Mouse (Mus musculus) gonadal fat pad, adult 2 months (tissue): ENCODE data around the gene Wfikkn1. TPM values are rescaled to one million over a fixed set of nuclear protein-coding genes. Genes with fewer than 3 reads are reported as not detected.
"Not testable (repeated sequence)": the region's sequence is repeated elsewhere in the genome, so short reads cannot be mapped to it uniquely, and the experiment has no call there.

ENCODE experiments used
- DNase-seq: peaks from one replicate; pipeline ENCODE4 v3.0.0-alpha.2; 2012; ENCODE audit warnings: low read depth
- polyA plus RNA-seq: library from polyadenylated mRNA; depleted of rRNA; stranded (reverse); fragments of >200 nt; gene quantifications from 2 replicates; pipeline ENCODE4 v1.2.3, GENCODE M21; 2012

Gene Wfikkn1
- polyA plus RNA-seq, 1 experiment: 0.95 TPM

DNA sequence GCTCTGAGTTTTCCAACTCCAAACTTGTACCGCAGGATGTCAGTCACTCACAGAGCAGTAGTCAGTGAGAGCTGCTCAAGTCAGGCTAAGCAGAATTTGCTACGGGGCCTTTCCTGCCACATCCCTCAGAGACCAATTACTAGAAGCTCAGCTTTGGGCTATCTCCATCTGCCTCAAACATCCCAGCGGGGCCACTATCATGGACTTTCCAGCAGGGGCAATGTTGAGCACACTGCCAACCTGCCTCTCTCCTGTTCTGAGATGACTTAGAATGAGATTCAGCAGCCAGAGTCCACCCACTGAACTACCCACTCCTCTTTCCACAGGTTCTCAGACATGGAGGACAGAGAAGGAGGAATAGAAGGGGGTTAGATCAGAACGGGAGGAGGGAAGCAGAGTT, 5.0 kb upstream of the Wfikkn1 start:
- DNase-seq: no peak

DNA sequence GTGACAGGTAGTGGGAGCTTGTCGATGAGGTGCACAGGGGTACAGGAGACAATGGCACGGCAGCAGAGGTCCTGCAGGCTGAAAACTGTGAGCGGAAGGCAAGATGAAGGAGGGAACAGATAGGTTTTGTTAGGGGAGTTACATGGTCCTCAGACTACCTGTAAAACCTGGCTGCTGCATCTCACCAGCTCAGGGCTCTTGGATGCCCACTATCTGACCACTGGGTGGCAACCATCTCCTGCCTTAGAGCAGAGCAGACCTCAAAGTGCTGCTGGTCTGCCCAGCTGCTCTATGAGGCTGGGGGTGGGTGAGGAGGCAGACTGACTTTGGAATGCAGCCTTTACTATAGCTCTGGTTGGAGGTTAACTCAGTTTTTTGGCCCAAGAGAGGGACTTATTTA, 3.2 kb upstream of the Wfikkn1 start:
- no peak for DNase-seq

DNA sequence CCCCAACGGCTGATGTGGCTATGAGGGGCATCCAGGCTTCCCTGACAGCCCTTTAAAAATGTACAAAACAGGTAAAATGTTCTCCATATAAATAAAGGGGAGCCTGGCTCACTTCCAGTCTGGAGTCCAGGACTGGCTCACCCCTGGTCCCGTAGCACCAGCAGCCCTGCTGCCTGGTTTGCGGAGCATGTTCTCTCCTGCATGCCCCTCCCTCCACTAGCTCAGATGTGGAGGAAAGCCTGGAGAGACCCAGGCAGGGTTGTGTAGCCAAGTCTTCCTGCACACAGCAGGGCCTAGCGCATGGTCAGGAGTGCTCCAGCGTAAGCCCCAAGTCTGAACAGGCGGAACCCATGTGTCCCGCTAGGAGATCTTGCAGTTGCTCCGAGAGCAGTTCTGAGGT, 2.6 kb upstream of the Wfikkn1 start:
- no peak for DNase-seq

DNA sequence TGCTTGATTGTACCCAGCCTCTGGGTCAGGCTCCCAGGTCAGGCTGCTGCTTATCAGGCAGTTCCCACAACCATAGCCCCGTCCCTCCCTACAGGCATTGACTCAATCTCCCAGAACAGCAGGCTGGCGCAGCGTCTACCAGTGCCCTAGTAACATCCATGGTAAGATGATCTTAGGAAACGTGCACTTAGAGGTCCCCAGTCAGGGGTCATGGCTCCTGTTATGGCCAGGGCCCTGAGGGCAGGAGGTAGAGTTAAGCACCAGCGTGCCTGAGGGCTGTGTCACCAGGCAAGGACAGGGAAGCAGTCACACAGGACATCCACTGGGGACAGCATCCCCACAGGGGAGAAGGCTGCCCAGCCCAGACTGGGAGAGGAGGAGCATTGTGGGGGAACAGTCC, 1.6 kb upstream of the Wfikkn1 start:
- DNase-seq: no peak

DNA sequence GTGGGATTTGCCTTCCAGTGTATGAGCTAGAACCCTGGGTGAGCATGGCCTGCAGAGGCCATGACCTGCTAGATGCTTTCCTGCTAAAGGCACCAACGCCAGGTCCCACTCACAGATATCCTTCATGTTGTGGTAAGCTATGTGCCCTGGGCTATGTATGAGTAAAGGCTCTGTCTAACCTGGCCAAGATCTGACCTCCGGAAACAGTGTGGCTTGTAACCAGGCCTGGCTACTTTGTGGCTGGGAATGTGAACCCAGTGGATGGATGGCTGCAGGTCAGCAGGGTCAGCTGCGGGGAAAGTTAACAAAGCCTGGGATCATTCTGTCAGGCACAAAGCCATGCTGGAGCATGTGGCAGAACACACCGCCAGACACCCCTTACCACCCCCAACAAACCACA, 1.0 kb upstream of the Wfikkn1 start:
- no peak for DNase-seq

DNA sequence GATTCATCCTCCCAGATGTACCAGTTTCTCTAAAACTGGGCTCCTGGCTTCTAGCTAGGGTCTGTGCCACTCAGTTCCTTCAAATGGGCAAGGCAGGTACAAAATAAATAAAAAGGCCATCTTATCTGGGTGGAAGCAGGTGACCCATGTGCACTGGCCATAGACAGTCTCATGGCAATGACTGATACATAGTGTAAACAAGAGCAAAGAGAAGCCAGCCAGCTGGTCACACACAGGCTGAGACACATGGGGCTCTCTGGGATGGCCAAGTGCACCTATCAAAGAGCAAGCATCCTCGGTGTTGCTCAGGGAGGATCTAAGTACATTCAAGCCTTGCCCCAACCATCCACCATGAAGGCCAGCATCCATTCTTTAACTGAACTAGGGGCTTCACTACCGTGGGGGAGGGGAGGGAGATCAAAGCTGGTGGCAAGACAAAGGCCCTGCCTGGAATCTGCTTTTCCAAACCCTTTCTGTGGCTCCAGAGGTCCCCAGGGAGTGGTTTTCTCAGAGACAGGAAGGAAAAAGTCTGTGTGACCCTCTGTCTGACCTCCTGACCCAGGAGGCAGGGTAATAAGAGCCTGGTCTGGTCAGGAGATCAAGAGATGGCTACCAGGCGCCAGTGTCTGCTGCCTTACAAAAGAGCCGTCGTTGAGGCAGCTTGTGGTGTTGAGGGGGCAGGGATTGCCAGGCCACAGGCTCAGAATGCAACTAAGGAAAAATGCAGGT, 419 bp upstream of the Wfikkn1 start:
- DNase-seq: no peak

DNA sequence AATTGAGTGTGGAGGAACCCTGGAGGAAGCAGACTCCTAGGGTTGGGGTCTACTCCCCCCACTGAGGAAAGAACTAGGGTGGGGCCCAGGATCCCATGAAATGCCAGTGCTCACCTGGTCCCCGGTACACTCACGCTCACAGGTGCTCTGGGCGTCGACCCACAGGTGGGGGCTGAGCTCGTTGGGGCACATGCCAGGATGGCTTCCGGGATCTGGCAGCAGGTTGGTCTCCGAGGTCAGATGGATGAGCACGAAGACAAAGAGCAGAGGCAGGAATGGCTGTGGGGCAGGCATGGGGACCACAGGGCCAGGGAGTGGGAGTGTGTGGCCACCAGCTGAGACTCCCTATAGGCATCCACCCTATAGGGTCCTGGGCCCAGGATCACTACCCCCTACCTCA, 908 bp downstream of the Wfikkn1 start:
- DNase-seq: no peak

DNA sequence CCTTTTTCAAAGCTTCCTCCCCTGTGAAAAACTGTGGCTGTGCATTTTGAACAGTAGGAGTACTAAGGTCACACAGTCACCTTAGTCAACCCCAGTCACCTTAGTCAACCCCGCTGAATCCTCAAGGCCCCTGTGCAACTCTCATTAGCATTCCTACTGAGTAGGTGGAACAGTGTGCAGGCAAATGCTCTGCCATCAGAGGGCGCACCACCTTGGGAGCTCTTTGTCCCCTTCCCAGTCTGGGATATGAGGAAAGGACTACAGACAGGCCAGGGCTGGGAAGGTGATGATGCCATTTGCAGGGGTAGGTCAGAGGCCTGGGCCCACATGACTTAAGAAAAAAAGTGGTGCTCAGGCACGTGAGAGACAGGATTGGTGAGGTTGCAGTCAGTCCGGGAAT, 1.4 kb downstream of the Wfikkn1 start:
- no peak for DNase-seq

DNA sequence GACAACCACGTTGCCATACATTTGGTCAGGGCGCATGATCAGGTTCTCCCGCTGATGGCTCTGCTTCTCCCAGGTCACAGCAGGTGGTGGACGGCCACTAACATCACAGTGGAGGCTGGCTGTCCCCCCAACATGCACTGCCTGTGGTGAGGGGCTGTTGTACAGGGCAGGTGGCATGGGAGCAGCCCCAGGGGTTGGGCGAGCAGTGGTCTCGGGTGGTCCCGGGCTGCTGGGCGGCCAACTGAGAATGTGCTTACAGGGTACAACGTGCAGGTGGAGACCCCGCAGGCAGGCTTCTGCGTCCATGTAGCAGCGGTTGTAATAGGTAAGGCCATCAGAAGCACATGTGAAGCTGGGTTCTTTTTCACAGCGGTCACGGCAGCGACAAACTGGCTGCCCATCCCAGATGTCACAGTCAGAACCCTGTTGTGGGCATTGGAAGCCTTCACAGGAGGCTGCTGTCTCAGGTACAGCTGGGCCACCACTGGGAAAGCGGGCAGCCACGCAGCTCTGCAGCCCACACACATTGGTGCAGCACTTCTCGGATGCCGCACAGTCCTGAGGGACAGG, 2.0 kb downstream of the Wfikkn1 start:
- no peak for DNase-seq

DNA sequence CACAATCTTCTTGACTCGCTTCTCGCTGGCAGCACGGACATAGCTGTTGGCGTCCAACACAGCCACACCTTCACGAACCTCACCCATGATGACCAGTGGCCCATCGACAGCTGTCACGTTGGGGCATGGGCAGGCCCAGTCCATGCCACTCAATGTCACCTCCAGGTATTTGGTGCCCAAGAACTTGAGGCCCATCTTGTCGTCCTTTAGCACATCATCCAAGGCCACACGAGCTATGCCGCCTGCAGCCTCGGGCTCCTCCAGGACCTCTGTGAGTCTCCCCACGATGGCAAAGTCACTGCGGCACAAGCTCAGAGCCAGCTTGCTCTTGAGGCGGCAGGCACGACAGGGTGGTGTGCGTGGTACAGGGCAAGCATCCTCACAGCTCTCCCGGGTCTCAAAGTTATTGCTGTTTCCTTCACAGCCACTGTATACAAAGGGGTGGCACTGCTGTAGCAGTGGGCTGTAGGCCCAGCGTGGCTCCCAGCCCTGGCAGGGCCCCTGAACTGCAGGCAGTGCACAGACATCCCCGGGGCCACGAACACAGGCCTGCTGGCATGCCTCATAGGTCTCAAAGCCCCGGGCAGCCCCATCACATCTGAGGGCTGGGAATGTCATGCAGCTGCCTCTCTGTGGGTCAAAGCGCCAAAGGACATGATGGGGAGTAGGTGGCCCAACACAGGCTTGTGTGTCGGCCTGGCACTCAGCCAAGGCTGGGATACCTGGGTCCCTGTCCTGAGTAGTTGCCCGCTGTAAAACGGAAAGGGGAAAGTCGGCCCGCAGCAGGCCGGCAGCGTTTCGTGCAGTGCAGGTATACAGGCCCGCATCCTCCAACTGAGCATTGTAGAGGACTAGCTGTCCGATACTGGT, 2.7 kb downstream of the Wfikkn1 start:
- DNase-seq: no peak

DNA sequence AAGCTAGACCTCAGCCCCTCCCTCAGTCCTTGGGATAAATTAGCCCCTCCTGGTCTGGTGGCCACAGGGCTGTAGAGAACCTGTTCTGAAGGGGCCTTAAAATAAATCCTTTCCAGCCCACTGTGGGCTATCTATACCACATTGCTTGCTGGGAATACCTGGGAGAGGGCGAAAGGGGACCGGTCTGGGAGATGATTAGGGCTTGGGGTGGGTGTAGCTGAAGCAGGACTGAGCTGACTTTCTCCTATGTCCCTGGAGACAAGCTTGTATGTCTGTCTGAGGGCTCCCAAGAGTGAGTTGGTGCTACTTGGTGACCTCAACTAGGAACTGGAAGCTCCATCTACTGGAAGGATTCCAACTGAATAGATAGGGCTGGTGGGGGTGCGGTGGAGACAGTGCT, 3.6 kb downstream of the Wfikkn1 start:
- DNase-seq: no peak

DNA sequence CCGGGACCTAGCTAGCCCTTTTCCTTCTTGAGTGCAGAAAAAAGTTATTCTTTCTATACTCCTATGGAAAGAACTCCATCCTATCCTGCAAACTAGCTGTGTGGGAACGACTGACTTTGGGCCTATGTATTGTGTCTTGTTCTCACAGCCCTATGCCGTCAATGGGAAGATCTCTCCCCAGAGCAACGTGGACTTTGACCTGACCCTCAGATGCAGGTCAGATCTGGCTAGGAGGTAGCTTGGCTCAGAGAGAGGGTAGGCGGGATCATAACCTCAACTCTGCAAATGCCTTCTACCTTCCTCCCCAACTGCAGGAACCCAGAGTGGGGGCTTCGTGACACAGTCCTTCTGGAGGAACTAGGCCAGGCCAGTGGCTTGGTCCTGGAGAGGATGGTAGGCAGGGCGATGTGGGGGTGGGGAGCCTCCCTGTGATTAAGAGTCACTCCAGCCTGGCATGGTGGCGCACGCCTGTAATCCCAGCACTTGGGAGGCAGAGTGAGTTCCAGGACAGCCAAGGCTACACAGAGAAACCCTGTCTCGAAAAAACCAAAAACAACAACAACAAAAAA, 4.2 kb downstream of the Wfikkn1 start:
- no peak for DNase-seq

DNA sequence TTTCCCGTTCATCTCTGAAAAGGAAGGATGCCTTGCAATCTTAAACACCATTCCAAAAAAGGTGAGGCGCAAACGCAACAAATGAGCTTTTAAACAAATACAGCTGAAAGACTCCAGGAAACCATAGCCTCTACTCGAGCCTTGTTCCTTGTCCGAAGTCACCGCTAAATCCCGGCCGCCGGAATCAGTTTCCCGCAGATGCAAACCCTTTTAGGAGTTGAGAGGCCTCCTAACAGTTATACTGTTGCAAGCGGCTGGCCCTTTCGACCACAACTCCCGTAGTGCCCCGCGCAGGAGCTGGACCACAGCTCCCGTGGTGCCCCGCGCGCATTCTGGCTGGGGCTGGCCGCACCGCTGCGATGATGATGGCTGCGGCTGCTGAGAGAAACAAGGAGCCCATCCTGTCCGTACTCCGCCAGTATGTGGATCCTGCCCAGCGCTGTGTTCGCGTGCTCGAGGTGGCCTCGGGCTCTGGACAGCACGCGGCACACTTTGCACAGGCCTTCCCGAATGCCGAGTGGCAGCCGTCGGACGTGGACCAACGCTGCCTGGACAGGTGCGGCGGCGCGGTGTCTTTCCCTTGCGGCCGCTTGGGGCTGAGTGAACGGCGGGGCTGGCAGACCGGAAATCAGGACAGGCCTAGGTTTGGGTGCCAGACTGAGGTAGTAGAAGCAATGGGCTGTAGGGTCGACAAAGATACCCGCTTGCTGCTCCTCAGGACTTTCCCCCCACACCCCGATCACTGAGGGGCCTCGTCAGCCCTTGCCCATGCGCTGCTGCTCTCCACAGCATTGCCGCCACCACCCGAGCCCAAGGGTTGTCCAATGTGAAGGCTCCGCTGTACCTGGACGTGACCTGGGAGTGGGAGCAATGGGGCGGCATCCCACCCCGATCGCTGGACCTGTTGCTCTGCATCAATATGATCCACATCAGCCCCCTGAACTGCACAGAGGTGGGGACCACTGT, 5.2 kb downstream of the Wfikkn1 start:
- no peak for DNase-seq

DNA sequence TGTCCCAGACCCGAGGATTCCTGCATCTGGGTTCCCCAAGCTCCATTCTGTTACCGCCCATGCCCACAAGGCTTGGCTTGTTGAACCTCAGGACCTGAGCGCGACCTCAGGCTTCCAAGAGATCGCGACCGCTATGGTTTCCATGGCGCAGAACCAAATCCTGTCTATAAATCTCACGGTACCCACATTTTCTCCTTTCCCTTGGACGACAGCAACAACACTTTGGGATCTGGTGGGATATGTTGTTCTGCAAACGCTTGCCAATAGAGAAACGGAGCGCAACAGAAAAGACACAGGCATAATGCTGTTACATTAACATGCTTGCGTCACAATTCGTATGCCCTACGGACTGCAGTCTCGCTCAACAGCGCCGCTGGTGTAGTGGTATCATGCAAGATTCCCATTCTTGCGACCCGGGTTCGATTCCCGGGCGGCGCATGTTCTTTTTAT, 5.9 kb downstream of the Wfikkn1 start, which contains the start of gene Mettl26:
TSS of gene Mettl26 (plus strand) at position 354 of the 450 bp plus-strand sequence.
- DNase-seq: no peak

DNA sequence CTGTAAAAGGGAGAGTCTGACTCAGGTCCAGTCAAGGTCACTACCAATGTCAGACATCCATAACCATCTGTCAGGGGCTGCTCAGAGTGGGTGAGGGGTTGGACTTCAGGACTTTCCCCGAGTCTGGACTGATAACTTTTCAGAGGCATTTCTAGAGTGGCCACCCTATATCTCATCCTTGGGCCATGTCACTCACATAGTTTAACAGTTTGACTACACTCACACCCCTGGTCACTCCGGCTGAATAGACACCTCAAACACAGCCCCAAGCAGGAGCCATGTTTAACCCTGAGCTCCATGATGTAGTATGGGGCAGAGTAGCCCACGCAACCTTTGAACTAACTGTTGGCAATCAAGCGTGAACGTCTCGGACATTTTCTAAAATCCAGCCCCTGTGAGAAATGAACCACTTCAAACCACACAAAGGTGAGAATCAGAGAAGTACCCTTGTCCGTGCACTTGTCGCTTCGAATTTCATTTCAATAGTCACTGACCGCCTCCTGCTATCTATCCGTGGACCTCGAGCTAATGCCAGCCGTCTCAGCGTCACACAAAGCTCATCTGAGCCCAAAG, 6.4 kb downstream of the Wfikkn1 start:
- no peak for DNase-seq

DNA sequence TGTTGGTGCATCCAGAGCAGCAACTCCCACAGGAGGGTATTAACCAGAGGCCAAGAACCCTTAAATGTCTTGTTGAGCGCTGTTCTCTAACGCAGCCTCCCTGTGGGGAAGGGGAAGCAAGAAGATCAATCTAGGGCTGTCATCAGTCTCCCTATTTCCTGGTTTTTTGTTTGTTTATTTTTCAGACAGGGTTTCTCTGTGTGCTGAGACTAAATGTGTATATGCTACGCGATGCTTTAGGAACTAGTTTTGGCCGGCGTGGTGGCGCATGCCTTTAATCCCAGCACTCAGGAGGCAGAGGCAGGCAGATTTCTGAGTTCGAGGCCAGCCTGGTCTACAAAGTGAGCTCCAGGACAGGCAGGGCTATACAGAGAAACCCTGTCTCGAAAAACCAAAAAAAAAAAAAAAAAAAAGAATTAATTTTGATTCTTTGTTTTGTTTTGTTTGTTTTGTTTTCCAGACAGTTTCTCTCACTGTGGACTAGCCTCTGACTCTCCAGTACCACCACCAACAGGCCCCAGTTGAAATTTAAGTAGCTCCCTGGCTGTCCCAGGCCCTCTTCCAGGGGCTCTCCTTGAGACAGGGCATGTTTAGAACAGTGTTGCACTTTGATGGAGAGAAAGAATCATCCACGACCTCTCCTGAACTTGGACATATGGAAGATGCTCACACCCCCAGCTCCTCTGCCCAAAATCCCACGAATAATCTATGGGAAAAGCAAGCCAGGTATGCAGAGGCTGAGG, 7.1 kb downstream of the Wfikkn1 start:
- DNase-seq: no peak

DNA sequence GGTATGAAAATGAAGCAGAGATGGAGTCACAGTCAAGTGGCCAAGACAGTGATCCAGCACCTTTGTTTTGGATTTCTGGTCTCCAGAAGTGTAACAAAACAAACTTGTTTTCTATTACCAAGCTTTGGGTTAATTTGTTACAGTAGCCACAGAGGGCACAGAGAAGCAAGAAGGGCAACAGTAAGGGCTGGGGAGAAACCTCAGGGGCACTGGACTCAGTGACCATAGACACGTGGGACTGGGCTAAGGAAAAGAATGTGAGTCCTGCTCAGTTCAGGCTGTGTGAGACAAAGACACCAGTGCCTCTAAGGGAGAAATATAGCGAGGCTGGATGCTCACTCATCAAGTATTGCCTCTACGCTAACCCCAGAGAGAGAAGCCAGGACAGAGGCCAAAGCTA, 8.0 kb downstream of the Wfikkn1 start:
- no peak for DNase-seq

DNA sequence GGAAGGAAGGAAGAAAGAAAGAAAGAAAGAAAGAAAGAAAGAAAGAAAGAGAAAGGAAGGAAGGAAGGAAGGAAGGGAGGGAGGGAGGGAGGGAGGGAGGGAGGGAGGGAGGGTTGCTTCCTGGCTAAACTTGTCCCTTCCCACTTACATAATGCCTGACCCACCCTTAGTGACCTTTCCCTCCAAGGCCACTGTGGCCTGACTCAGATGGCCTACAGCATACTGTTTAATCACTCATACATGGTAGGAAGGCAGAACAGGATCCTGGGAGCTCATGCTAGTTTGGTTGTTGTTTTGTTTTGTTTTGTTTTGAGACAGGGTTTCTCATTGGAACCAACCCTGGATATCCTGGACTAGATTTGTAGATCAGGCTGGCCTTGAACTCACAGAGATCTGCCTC, 9.1 kb downstream of the Wfikkn1 start:
- DNase-seq: not testable (repeated sequence)

DNA sequence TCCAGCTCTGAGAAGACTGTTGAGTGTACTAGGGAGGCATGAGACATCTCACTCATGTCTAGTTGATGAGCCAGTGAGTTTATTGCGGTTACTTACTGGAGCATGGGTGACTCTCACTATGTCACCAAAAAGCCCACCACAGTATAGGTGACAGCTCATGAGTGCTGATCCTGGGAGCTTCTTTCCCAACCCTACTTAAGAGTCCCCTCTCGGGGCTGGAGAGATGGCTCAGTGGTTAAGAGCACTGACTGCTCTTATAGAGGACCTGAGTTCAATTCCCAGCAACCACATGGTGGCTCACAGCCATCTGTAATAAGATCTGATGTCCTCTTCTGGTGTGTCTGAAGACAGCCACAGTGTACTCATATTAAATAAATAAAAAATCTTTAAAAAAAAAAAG, 10.7 kb downstream of the Wfikkn1 start:
- DNase-seq: no peak

DNA sequence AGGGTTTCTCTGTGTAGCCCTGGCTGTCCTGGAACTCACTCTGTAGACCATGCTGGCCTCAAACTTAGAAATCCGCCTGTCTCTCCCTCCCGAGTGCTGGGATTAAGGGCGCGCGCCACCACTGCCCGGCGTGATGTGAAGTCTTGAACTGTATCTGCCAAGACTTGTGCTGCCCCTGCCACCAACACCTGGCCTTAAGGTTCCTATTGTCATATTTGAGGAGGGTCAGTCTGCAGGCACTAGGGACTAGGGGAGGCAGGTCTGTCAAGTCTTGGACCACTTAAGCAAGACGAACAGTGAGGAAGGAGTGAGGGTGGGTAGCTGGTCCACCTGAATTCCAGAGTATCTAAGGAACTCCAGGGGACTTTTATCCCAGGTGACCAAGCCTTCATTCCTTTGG, 11.2 kb downstream of the Wfikkn1 start:
- no peak for DNase-seq
